Mouse (Mus musculus): ENCODE results near the gene Ackr1.

GRCm38 (mm10) chr1:173328446-173328845 is 5.1 kb downstream of the Ackr1 start:
- no peak for TF ChIP-seq GATA1 (IDR thresholded peaks at IDR 0.05; ENCODE audit: low read length)
- no peak for TF ChIP-seq TAL1 (IDR thresholded peaks at IDR 0.05; ENCODE audit: low read length)
